Mouse (Mus musculus): ENCODE results near the gene Arhgap25. TPM values are rescaled to one million over a fixed set of nuclear protein-coding genes. Genes with fewer than 3 reads are reported as not detected.

The Arhgap25 gene
- polyA plus RNA-seq, 1 experiment, result not detected

DNA sequence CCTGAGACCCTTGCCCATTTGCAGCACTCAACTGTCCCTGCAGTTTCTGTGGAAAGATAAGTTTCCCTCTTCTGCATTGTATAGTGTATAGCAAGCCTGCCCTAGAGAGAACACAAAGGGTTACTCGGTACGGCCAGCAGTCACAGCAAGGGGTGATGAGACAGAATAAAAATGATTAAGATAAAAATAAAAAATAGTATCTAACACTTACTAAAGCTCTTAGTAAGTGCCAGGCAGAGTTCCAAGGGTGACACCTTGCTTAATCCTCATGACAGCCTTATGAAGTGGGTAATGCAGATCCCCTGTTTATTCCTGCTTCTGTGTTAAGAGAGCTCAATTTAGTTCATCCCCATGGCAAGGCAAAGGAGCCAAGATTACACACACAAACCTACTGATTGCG is 83.5 kb downstream of the Arhgap25 start:
- Histone ChIP-seq H3K27ac (ENCODE audit: insufficient read depth, low read depth, low read length) (no peak overlapping the region), H3K4me1 (ENCODE audit: control insufficient read depth, insufficient read depth, low read length) (no peaks in the 10 kb centered on the region), H3K4me3 (ENCODE audit: insufficient read depth, low read depth, low read length) (no peak overlapping the region)
- 79% methylated on average over 3 of the region's 3 CpGs for WGBS
- TF ChIP-seq CTCF (IDR thresholded peaks at IDR 0.05; ENCODE audit: insufficient read depth, low read depth, low read length), result no peak
- no peak for TF ChIP-seq POLR2A (IDR thresholded peaks at IDR 0.05; ENCODE audit: insufficient read depth, low read depth, low read length)

DNA sequence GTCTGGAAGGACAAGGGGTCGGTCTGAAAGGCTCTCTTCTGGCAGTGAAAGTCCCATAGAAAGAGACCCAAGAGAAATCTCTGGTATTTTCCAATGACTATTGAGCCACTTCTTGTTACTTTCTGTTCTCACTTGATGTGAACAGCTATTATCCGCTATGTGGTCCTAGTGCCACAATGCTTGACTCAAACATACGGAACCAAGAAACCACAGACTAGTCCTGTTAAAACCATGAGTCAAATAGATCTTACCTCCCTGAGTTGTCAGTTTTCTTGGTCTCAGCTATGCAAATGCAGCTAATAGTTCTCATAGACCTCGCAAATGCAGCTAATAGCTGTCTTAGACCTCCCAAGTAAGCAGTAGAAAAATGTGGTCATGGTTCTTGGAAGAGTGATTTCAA is 85.8 kb downstream of the Arhgap25 start:
- H3K4me3 ChIP-seq (ENCODE audit: insufficient read depth, low read depth, low read length), result no peak overlapping the region
- TF ChIP-seq POLR2A (IDR thresholded peaks at IDR 0.05; ENCODE audit: insufficient read depth, low read depth, low read length) (no peak), CTCF (IDR thresholded peaks at IDR 0.05; ENCODE audit: insufficient read depth, low read depth, low read length) (no peak)
- WGBS, result 86% methylated on average over 4 of the region's 4 CpGs
- no peaks in the 10 kb centered on the region for H3K4me1 ChIP-seq (ENCODE audit: control insufficient read depth, insufficient read depth, low read length)
- H3K27ac ChIP-seq (ENCODE audit: insufficient read depth, low read depth, low read length), result no peak overlapping the region

DNA sequence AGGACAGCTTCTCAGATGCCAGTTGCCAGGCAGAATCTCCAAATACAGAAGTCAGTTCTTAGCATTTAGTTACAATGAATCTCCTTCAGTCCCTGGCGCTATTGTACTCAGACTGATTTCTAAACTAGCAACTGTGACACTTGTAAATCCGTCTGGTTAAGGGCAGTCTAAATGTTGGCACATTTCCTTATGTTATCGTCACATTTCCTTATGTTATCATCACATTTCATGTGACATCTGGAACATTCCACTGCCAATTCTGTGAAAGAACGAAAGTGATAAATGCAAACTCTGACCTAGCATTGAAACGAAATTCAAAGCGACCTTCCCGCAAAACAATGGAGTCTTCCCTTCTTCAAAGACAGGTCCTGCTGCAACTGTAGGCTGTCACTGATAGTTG is 87.8 kb downstream of the Arhgap25 start:
- Histone ChIP-seq H3K27ac (ENCODE audit: insufficient read depth, low read depth, low read length) (no peak overlapping the region), H3K4me1 (ENCODE audit: control insufficient read depth, insufficient read depth, low read length) (0 out of 2 replicates have a peak, but pooled peaks cover 2% of the 10 kb centered on the region), H3K4me3 (ENCODE audit: insufficient read depth, low read depth, low read length) (no peak overlapping the region)
- TF ChIP-seq POLR2A (IDR thresholded peaks at IDR 0.05; ENCODE audit: insufficient read depth, low read depth, low read length) (no peak), CTCF (IDR thresholded peaks at IDR 0.05; ENCODE audit: insufficient read depth, low read depth, low read length) (no peak)
- WGBS, result 78% methylated on average over 7 of the region's 7 CpGs

DNA sequence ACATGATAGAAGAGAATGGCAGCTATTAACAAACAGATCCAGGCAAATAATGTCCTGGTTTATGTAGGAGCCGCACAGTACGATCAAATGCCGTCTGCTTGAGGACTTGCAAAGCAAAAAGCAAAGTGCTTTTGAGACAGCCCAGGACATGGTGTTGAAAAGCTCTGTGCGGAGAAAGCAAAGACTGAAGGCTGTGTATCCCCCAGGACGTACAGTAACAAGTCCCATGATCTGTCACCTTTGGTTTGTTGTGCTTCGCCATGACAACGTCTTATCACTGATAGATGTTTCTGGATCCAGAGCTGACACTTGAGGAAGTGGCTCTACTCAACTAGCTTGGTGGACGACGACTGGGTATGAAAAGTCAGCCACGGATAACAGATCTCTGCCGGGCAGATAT is 89.8 kb downstream of the Arhgap25 start:
- Histone ChIP-seq H3K27ac (ENCODE audit: insufficient read depth, low read depth, low read length) (no peak overlapping the region), H3K4me1 (ENCODE audit: control insufficient read depth, insufficient read depth, low read length) (0 out of 2 replicates have a peak, but pooled peaks cover 2% of the 10 kb centered on the region), H3K4me3 (ENCODE audit: insufficient read depth, low read depth, low read length) (no peak overlapping the region)
- 93% methylated on average over 11 of the region's 11 CpGs for WGBS
- no peak for TF ChIP-seq CTCF (IDR thresholded peaks at IDR 0.05; ENCODE audit: insufficient read depth, low read depth, low read length)
- TF ChIP-seq POLR2A (IDR thresholded peaks at IDR 0.05; ENCODE audit: insufficient read depth, low read depth, low read length), result no peak

DNA sequence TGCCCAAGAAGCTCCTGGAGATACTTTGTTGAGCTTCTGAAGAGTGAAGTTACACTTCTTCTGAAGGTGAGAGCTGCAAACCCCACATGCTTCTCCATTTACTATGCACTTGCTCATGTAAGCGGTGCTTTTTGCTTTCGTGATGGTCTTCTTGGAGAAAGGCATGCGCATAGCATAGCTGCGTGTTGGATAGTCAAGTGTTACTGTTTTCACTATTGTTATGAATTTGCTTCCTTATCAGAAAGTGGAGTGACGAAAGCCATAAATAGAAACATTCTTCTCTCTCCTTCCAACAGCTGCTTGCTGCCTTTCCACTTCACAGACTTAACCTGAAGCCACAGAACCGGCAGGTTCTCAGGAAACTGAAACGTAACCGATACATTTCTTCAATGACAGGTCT is 96.3 kb downstream of the Arhgap25 start:
- no peak overlapping the region for H3K4me3 ChIP-seq (ENCODE audit: insufficient read depth, low read depth, low read length)
- TF ChIP-seq CTCF (IDR thresholded peaks at IDR 0.05; ENCODE audit: insufficient read depth, low read depth, low read length), result no peak
- no peak for TF ChIP-seq POLR2A (IDR thresholded peaks at IDR 0.05; ENCODE audit: insufficient read depth, low read depth, low read length)
- H3K27ac ChIP-seq (ENCODE audit: insufficient read depth, low read depth, low read length), result no peak overlapping the region
- WGBS, result 86% methylated on average over 8 of the region's 8 CpGs
- 0 out of 2 replicates have a peak, but pooled peaks cover 2% of the 10 kb centered on the region for H3K4me1 ChIP-seq (ENCODE audit: control insufficient read depth, insufficient read depth, low read length)

DNA sequence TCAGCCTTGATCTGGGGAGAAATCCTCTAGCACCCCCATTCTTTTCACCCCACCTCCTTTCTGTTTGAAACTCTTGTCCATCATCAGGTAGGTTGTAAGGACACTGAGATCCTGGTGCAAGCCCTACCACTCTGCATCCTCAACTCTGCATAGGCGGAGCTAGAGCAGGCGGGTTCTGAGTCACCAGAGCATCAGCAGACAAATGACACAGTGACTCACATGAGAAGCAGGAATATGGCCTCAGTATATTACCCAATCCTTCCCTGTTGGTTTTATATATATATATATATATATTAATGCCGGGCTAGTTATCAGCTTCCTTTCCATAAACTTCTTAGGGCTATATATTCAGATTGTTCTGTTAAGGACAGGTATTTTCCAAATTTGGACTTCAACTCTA is 97.3 kb downstream of the Arhgap25 start:
- Histone ChIP-seq H3K4me1 (ENCODE audit: control insufficient read depth, insufficient read depth, low read length) (0 out of 2 replicates have a peak, but pooled peaks cover under 1% of the 10 kb centered on the region), H3K4me3 (ENCODE audit: insufficient read depth, low read depth, low read length) (no peak overlapping the region)

DNA sequence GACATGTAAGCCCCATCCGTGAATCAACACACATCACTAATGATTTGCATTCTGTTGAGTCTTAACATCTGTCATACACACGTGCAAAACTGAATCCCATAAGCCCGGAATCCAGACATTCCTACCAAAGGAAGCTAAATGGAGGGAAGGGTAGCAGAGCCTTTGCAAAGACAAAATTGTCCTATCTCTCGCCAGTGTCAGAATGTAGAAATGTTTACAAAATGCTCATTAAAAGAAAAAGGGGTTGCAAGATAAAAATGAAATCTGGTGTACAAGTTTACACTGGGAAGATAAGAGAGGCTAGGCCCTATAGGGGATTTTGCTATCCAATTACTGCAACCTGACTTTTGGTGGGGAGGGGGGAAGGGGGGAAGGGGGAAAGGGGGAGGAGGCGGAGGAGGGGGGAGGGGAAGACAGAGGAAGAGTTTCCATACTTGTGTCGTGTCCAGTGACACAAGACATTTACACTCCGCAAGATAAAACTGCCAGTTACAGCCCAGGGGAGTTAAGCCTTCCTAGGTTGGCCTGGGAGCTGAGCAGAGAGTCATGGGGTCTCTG is 104.5 kb downstream of the Arhgap25 start, which contains the start of gene Bmp10:
Gene Bmp10 (plus strand): TSS at position 508 of the 558 bp plus-strand sequence.
- Histone ChIP-seq H3K27ac (ENCODE audit: insufficient read depth, low read depth, low read length) (no peak within 1 kb of the TSS), H3K4me1 (ENCODE audit: control insufficient read depth, insufficient read depth, low read length) (peaks cover 4% of the 10 kb centered on the region; the same call in 1 of the 2 replicates), H3K4me3 (ENCODE audit: insufficient read depth, low read depth, low read length) (no peak within 1 kb of the TSS)
- TF ChIP-seq CTCF (IDR thresholded peaks at IDR 0.05; ENCODE audit: insufficient read depth, low read depth, low read length) (no peak), POLR2A (IDR thresholded peaks at IDR 0.05; ENCODE audit: insufficient read depth, low read depth, low read length) (no peak)
- WGBS, result 92% methylated on average over 7 of the region's 7 CpGs

More for the DNA sequence above, 97.3 kb downstream of the Arhgap25 start:
- no peak overlapping the region for H3K27ac ChIP-seq (ENCODE audit: insufficient read depth, low read depth, low read length)
- WGBS, result 88% methylated on average over 3 of the region's 3 CpGs
- TF ChIP-seq CTCF (IDR thresholded peaks at IDR 0.05; ENCODE audit: insufficient read depth, low read depth, low read length) (no peak), POLR2A (IDR thresholded peaks at IDR 0.05; ENCODE audit: insufficient read depth, low read depth, low read length) (no peak)

DNA sequence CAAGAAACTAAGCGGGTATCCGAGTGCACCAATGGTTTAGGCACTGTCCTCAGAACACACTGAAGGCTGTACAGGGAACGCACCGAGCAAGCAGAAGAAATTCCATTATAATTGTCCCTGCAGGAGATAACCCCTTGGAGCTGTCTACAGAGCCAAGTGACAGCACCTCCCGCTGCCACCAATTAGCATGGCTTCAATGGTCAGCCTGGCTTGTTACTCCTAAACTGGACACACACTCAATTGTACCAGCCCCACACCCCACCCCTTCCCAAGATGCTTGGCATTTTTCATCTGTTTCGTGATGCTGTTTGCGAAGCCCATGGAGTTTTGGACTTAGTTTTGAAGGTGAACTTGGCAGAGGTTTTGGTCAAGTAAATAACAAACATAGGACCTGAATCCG is 105.4 kb downstream of the Arhgap25 start:
- Histone ChIP-seq H3K4me1 (ENCODE audit: control insufficient read depth, insufficient read depth, low read length) (peaks cover 4% of the 10 kb centered on the region; the same call in 1 of the 2 replicates), H3K4me3 (ENCODE audit: insufficient read depth, low read depth, low read length) (no peak overlapping the region), H3K27ac (ENCODE audit: insufficient read depth, low read depth, low read length) (no peak overlapping the region)
- WGBS, result 49% methylated on average over 8 of the region's 8 CpGs
- TF ChIP-seq POLR2A (IDR thresholded peaks at IDR 0.05; ENCODE audit: insufficient read depth, low read depth, low read length), result no peak
- no peak for TF ChIP-seq CTCF (IDR thresholded peaks at IDR 0.05; ENCODE audit: insufficient read depth, low read depth, low read length)

DNA sequence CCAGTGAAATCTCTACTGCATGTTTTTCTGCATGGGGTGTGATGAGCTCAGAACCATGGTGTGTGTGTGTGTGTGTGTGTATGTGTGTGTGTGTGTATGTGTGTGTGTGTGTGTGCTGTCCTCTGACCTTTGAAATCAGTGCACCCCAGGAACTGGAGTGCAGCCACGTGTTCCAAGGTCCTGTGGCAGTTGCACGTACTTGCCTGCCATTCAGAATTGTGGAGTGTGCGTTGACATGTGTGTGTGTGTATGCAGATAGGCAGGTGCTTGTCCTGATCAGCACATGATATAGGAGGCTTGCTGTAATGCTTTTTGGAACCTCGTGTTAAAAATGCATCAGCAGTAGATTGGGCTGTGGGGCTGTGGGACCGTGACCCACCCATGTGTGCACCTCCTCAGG is 106.1 kb downstream of the Arhgap25 start:
- peaks cover 4% of the 10 kb centered on the region; the same call in 1 of the 2 replicates for H3K4me1 ChIP-seq (ENCODE audit: control insufficient read depth, insufficient read depth, low read length)
- 86% methylated on average over 5 of the region's 5 CpGs for WGBS
- H3K4me3 ChIP-seq (ENCODE audit: insufficient read depth, low read depth, low read length), result no peak overlapping the region
- no peak for TF ChIP-seq POLR2A (IDR thresholded peaks at IDR 0.05; ENCODE audit: insufficient read depth, low read depth, low read length)
- H3K27ac ChIP-seq (ENCODE audit: insufficient read depth, low read depth, low read length), result no peak overlapping the region
